Mouse (Mus musculus): ENCODE results near the gene Spata6.

GRCm38 (mm10) chr4:111670566-111671421 is 49.0 kb upstream of the Spata6 start:
- no peak for TF ChIP-seq CTCF (IDR thresholded peaks at IDR 0.05; ENCODE audit: low read depth)
- no peak for TF ChIP-seq EP300 (optimal IDR thresholded peaks at IDR 0.05)
